Mouse (Mus musculus) spleen, adult 12 weeks (tissue): ENCODE measurements around the gene Tmem56.

Experiments
- DNase-seq: peaks from one replicate; pipeline ENCODE4 v3.0.0; 2022; ENCODE audit warnings: low spot score

Gene Tmem56

DNA sequence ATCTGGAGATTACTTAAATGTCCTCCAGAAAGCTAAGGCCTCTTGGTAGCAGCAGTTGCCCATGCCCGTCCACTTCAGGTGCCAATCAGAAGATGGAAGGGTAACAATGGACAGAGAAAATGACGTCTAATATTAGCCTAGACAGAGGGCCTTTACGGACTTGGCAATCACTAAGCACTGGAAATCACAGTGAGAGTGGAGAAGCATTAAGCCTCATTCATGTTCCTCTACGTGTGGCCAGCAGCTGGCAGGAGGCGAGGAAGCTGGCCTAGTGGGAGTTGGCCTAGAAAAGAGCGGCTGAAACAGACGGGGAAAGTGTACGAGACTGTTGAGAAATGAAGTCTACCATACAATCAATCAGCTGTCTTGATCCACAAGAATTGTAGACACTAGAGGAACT lies 43.8 kb downstream of the Tmem56 start:
- no peak for DNase-seq

DNA sequence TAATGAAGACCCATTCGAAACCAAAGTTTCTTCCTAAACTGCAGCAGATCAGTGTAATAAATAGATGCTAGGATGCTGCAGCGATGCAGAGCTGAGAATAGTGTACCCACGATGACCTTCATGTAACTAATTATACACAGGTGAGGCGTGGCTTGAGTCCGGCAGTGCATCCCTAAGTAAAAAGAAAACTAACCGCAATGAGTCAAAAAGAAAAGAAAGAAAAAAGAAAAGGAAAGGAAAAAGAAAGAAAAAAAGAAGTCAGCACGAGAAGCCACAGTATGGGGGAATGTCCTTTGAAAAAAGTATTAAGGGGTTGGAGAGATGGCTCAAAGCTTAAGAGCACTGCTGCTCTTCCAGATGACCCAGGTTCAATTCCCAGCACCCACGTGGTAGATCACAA lies 58.1 kb downstream of the Tmem56 start:
- no peak for DNase-seq

- DNase-seq: no peak
Observed at GRCm38 (mm10) chr3:121224185-121224584, 58.7 kb downstream of the Tmem56 start.

DNA sequence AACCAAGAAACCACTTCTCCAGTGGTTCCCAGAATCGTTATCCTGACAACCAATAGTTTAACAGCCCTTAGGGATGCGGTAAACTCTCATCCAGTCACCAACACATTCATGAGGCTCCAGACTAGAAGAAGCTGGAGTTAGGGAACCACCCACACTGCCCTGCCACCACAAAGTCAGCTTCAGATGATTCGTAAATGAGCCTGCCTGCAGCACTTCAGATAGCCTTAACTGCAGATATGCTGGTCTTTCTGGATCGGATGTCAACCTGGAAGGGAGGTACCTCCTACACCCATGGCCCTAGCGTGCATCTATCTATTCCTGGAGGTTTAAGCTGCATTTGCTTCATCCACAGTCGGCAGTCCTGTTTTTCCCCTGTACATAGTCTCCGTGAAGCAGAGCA lies 60.9 kb downstream of the Tmem56 start:
- DNase-seq: no peak

DNA sequence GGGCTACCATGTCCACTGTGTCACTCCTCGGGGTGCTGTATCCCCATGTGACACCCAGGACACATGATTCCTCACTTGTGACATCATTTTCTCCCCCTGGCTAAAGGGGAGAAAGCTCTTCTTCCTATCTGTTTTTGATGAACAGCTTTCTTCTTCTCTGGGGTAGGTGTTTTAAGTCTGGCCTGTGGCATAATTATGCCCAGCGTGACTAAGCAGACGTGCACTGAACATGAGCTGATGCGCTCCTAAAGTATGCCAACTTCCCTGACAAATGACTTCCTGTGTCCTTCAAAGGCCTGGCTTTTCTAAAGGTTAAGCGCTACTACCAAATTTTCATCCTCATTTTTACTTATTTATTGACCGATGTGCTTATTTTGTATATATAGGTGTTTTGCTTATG lies 65.9 kb downstream of the Tmem56 start:
- no peak for DNase-seq

GRCm38 (mm10) chr3:121213501-121213900 lies 69.4 kb downstream of the Tmem56 start:
- DNase-seq: no peak

GRCm38 (mm10) chr3:121212156-121212555 lies 70.7 kb downstream of the Tmem56 start:
- DNase-seq: no peak

DNA sequence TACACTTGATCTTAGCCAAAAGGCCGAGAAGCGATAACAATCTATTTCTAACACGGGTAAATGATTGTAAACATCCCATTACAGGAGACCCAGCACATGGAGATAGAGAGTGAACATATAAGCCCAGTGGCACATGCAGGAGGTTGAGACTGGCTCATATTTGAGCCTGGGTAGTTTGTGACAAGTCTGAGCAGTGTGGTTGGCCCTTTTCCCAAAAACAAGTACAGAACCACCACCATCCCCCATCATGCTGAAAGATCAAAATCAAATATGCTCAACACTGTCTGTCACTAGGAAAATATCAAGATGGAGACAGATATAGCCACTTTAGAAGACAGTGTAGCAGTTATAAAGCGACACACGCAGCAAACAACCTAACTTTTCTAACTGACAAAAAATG lies 73.9 kb downstream of the Tmem56 start:
- no peak for DNase-seq

GRCm38 (mm10) chr3:121206202-121206882 lies 76.6 kb downstream of the Tmem56 start:
- no peak for DNase-seq

DNA sequence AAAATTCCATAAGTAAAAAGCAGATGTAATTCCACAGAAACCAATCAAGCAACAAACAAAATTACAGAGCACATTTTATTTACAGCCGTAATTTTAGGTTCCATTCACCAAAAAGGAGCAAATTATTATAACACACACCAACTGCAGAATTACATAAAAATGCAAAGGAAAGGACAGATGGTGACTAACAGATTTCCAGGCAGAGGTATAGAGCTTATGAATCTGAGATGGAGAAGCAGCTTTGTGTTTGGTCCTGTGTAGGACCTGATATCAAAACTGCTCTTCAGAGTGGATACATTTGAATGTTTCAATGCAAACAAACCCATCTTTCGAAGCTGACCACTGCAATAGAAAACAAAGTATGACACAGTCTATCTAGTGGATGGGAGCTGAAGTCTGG lies 80.3 kb downstream of the Tmem56 start:
- no peak for DNase-seq

DNA sequence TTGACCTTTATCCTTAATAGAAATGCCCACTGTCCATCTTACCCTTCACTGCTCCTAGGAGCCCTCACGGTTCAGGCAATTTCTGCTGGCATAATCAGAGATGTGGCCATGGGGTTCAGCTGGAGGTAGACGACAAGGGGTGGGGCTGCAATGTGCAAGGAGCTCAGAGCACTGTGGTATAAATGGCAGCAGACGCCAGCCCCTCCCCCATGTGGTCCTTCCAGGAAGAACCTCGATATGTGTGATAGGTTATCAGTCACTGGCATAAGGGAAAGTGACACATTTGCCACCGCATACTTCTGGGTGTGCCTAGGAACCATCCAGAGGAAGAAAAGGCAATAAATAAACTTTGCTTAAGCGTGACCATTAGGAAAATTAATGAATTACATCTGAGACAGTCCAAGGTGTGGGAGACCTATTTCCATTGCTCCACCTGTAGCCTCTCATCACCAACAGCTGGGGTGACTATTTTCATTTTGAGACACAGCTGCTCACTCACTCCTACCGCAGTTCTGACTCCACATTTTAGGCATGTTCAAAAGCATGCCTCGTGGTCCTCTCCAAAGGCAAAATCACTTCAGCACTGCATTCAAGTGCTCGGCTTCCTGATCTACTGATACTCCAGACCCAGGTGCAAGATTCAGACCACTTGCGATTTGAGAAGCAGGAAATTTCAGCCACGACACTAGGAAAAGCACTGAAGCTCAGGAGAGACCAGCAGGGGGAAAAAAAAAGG lies 81.7 kb downstream of the Tmem56 start:
- DNase-seq: peak; percentile 56

DNA sequence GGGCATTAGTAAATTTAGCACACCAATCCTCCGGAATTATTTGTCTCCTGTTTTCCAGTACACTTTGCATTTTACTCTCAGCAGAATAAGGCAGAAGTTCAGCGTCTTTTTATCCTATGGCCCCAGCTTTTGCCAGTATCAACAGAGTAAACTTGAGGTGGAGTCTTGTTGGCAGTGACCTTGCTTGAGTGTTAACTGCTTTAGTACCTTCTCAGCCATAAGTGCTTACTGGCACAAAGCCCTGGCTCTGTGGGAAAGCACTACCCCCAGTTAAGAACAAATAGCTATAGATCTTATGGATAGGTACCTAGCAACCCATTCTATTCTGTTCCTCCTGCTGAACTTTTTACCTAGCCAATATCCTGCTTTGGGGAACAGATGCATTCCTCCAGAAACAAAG lies 93.7 kb downstream of the Tmem56 start:
- DNase-seq: no peak

GRCm38 (mm10) chr3:121187510-121187909 lies 95.4 kb downstream of the Tmem56 start:
- DNase-seq: no peak

DNA sequence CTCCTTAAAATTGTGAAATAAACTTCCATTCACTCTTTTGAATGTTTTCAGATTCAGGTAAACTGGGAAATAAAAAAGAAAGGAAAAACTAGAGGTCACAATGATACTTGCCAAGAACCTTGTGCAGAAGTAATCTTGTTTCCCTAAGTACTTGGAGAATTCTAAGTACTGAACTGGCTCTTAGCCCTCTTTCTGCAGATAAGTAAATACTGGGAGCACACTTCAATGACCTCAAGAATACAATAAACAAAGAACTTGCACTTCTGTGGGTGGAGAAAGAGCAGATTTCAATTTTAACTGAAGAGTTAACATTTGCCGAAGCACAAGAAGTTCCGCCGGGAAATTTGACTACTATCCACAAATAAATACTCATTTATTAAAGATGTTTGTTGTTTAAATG lies 96.0 kb downstream of the Tmem56 start:
- DNase-seq: no peak

DNA sequence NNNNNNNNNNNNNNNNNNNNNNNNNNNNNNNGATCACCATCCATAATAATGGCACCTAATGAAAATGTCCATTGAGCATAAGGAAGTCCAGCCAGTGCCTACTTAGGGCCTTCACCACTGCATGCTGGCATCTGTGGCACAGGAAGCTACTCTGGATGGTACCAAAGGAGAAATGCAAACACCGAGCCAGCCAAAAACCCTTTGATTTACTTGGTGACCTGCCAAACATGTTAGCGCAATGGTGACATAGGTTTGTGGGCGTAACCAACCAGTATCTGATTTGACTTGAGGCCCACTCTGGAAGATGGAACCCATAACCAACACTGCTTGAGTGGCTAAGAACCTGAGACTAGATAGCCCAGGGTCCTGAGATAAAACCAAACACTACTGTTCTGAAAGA lies 97.7 kb downstream of the Tmem56 start:
- DNase-seq: no peak

GRCm38 (mm10) chr3:121176011-121176410 lies 106.9 kb downstream of the Tmem56 start:
- no peak for DNase-seq

DNA sequence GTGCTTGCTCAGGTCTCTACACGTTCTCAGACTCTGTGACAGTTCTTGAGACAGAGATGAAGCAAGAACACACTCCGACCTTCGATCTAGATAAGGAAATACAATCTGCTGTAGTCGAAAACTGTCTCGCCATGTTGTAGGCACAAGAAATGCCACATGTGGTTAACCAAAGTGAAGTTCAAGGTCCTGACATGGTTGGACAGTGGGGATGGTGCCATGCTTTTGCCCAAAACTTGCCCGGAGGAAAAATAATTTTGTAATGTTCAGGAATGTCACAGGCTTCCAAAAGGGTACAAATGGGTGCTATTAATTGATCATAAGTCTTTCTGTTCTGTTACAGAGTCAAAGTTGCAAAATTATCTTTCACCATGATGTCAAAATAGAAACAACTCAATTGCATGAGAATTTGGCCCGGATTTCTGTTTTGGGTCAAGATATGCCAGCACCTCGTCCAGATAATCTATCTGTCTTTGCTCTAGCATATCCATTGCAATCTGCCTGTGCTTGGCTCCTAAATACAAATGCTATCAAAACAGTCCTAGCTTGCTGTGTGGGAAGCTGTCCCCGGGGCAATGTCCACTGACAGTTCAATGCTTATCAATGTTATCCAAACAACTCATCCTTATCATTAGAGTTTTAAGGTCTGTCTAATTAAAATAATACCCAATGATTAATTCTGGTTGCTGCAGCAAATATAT lies 108.5 kb downstream of the Tmem56 start:
- no peak for DNase-seq

DNA sequence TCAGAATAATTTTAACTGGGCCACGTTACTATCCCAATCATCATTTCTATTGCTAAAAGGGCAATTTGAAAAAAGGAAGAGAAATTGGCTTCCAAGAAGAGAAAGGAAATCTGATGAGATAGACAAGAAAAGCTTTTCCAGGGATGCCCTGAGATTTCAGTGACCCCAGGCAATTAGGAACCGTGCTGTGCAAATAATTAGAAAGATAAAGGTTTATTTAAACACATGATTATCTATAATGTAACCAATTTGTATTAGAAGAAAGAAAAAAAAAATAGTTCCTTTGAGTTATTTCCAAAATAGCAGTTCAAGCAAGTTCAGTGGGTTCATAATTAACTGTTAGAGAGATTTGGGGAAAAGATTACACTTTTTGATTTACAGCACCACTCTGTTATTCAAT lies 110.2 kb downstream of the Tmem56 start:
- DNase-seq: no peak

DNA sequence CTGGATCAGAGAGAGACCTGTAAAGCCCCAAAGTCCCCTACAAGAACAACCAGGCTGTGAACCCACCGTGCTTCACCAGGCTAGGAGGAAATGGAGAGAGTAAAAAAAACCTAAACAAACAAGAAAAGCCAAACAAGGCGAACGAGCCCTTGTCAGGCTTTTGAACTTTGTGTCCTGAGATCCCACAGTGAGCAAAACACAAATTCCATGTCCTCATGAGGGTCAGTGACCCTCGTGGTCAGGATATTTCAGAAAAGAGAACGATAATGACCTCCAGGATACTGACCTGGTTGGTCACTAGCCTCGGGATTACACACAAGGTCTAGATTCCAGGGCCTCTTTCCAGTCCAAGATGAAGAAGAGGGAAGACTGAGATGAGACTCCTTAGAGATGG lies 111.0 kb downstream of the Tmem56 start:
- no peak for DNase-seq

- DNase-seq: peak; percentile 87
Observed at GRCm38 (mm10) chr3:121171243-121171871, 111.5 kb downstream of the Tmem56 start, which contains the start of gene Rwdd3. Rwdd3 (minus strand) TSS chr3:121171695.

GRCm38 (mm10) chr3:121170631-121171030 lies 112.3 kb downstream of the Tmem56 start:
- no peak for DNase-seq

GRCm38 (mm10) chr3:121169092-121169942 lies 113.6 kb downstream of the Tmem56 start:
- DNase-seq: no peak
